Mouse (Mus musculus) cerebellum, adult (tissue): ENCODE measurements at regions not wholly inside any gene's neighbourhood (a gene's known extent, or its start where the extent isn't known, plus 50 kb on each side); places are given as distances from the start of the nearest gene placed in this dataset.

Source experiments
- ATAC-seq: cut with Nextera tagmentation; 2 replicates; pipeline ENCODE4 v1.9.2; 2017; ENCODE audit warnings: mild to moderate bottlenecking, moderate library complexity, mixed read lengths; ENCODE audit not compliant: insufficient number of reproducible peaks, low FRiP score, low TSS enrichment

- no peak for ATAC-seq
These were observed 154.9 kb upstream of the Gm34302 start for GRCm38 (mm10) chr3:63638572-63638971.

- ATAC-seq = no peak
These were observed 154.2 kb upstream of the Gm34302 start for GRCm38 (mm10) chr3:63637913-63638312.

GRCm38 (mm10) chr3:63627724-63628123 is 144.0 kb upstream of the Gm34302 start:
- no peak for ATAC-seq

GRCm38 (mm10) chr3:63616127-63616526 is 132.4 kb upstream of the Gm34302 start:
- no peak for ATAC-seq

- no peak for ATAC-seq
These were observed 130.0 kb upstream of the Gm34302 start for GRCm38 (mm10) chr3:63613652-63614051.

GRCm38 (mm10) chr3:63612767-63613363 is 129.2 kb upstream of the Gm34302 start:
- ATAC-seq = no peak

- ATAC-seq = no peak
These were observed 126.6 kb upstream of the Gm34302 start for GRCm38 (mm10) chr3:63610113-63610919.

- no peak for ATAC-seq
These were observed 125.9 kb upstream of the Gm34302 start for GRCm38 (mm10) chr3:63609454-63610112.

- peak; percentile 83 for ATAC-seq
These were observed 99.3 kb upstream of the Gm34302 start for GRCm38 (mm10) chr3:63582717-63583696.

- ATAC-seq = no peak
These were observed 98.5 kb upstream of the Gm34302 start for GRCm38 (mm10) chr3:63582180-63582579.

- ATAC-seq = peak; percentile 72; the same call in 1 of the 2 replicates
These were observed 87.1 kb upstream of the Gm34302 start for GRCm38 (mm10) chr3:63570607-63571353.

GRCm38 (mm10) chr3:63570082-63570481 is 86.4 kb upstream of the Gm34302 start:
- no peak for ATAC-seq

- ATAC-seq = no peak
These were observed 85.4 kb upstream of the Gm34302 start for GRCm38 (mm10) chr3:63569004-63569596.

- ATAC-seq = no peak
These were observed 84.0 kb upstream of the Gm34302 start for GRCm38 (mm10) chr3:63567726-63568125.

GRCm38 (mm10) chr3:63563057-63563456 is 79.4 kb upstream of the Gm34302 start:
- no peak for ATAC-seq

GRCm38 (mm10) chr3:63562532-63562931 is 78.9 kb upstream of the Gm34302 start:
- ATAC-seq = no peak

- ATAC-seq = no peak
These were observed 77.1 kb upstream of the Gm34302 start for GRCm38 (mm10) chr3:63560745-63561151.

GRCm38 (mm10) chr3:63556741-63557140 is 73.1 kb upstream of the Gm34302 start:
- ATAC-seq = no peak

GRCm38 (mm10) chr3:63554872-63555271 is 71.2 kb upstream of the Gm34302 start:
- ATAC-seq = peak; percentile 54; the same call in 1 of the 2 replicates
